Mouse (Mus musculus) ES-CJ7 (cell line): ENCODE measurements at regions not wholly inside any gene's neighbourhood (a gene's known extent, or its start where the extent isn't known, plus 50 kb on each side); places are given as distances from the start of the nearest gene placed in this dataset.

Experiments
- DNase-seq: peaks from one replicate; pipeline ENCODE4 v3.0.0; 2011; ENCODE audit warnings: low read depth, low spot score

DNA sequence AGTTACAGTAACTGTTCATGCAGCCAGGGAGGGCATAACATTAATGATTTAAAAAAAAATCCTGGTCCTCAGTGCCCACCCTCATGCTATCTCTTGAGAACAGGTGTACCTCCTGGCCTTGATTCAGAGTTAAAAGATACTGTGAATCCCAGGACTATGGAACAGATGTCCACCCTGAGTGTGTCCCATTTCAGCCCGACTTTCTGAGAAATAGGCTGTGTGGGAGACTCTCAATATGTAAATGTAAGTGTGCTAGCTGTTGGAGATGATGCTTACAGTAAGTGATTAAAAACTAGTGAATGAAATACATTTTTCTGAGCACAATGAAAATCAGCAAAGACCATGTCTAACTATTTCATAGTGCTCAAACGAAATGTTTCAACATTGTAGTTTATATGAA is 219.2 kb downstream of the Etaa1 start:
- no peak for DNase-seq

DNA sequence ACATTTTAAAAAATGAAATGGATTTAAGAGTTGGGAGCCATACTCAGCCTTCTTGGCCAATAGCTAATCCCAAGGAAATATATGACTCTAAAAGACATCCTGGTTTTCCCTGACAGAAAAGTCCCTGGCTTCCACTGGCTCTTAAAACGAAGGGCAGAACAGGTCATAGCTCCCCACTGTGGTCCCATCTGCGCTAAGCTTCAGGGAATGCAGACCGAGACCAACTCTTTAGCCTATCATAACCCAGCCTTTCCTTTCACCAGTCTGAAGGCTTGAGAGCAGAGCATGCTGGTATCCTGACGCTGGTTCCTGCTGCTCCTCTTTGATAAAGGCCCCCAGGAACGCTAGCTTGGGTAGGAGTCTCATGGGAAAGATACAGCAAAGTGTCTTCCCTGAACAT is 214.8 kb downstream of the Etaa1 start:
- no peak for DNase-seq

DNA sequence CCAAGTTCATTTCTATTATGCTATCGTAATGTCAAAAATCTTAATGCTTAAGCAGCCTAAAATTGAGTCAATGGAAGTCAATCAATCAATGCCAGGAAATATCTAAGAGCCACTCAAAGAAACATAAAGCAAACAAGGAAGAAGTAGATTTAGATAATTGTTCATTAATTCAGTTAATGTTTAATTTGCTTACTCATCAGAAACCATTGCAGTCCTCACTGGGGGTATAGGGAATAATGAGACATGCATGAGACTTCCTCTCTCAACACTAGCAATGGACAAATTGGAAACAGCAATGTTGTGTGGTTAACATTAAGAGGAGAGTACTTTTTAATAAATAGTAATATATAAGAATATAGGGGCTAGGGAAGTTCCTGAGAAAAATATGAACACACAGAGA is 209.9 kb downstream of the Etaa1 start:
- DNase-seq: no peak

DNA sequence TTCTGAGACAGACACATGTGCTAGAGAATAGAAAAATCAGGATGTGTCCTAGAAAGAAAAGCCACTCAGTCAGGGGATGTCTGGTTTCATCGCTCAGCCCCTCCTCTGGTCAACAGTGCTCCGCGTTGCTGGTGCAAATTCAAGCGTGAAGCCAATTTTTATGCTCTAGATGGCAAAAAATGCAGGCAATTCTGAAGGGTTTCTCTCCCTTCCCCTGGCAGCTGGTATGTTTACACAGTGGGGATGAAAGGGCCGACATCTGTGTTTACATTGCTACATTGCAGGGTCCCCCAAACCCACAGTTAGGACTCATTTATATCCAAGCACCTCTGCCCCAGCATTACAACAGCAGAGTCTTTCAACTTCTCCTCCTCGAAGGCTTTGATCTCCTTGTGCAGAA is 203.3 kb downstream of the Etaa1 start:
- DNase-seq: no peak

DNA sequence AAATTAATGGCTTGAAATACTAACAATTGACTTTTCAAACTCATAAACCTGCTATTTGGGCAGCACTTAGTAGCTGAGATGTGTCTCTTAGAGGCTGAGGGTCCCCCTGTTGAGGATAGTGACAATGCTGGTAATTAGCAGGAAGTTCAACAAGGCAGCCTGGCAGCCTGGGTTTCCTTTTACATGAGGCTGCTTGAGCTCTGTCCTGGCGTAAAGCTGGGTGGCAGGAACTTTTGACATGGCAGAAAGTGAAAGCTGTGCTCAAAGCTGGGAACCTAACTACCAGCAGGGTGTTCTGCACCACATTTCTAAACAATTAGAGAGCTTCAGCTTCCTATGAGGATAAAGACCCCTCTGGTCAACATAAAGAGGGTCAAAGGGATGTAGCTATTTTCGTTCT is 194.5 kb downstream of the Etaa1 start:
- DNase-seq: no peak

DNA sequence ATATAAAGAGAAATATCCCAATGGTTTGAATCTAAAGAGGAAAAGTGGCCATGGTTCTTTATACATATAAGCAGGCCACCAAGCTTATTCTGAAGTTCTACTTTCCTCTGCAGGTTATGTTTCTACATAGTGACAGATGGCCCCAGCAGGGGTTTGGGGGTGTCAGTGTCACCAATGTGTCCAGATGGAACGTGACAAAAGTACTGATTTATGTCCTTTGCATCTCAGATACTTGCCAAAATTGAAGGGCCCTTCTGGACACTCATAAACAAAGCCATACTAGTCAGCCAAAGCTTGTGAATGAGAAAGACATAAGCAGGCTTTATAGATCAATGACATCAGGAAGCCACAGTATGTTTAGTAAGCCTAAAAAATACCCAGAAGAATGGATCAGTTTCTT is 190.3 kb downstream of the Etaa1 start:
- DNase-seq: no peak

DNA sequence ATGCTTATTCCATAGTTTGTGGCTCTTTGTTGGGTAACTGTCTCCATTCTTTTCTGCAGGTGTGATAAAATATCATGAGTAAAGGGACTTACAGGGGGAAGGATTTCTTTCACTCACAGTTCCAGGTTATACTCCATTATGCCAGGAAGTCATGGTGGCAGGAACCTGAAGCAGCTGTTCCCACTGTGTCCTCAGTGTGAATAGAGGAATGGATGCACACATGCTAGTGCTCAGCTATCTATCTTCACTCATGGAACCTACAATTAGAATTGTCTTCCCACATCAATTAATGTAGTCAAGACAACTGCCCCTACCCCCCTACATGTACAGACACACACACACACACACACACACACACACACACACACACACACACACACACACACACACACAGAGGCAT is 189.5 kb downstream of the Etaa1 start:
- DNase-seq: no peak

DNA sequence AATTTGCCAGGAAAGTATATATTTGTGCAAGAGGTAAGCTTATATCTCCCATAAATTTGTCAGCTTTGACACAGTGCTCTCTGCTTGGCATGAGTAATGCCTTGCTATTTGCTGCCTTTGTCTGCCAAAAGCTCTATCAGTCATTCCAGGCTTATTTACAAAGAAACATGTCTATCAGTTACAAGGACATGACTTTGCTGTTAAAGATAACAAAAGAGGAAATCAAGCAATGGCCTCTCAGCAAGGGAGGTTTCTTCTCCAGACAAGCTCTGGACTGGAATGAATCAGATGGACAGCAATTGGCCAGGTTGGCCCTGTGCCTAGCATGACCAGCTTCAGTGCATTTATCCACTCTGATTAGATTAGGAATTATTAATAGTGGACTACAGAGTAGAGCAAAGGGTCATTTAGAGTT is 185.3 kb downstream of the Etaa1 start:
- no peak for DNase-seq

DNA sequence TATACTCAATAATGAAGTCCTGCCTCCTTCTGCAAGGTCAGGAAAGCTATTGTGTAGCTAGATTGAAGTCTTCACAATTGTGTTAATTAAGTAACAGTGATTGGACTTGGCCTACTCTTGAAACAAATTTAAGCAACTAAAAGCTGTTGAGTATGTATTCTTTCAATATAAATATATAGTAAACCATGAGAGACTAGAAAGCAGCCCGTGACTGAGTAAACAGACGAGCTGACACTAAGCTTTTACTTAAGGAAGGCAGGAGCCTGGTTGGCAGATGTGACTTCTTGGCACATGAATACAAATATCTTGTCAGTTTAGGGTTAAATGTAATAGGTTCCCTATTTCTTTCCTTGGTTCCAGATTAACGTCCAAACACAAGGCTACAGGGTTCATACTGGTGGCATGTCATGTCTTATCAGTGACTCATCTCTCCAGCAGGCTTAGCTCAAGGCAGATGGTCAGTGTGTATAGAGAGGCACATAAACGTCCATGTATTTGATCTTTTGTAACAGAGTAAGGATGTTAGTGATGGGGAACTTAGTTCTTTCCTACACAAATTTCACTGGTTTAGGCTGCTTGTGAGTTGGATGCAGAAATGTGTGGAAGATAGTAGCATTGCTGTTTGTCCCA is 184.7 kb downstream of the Etaa1 start:
- no peak for DNase-seq

DNA sequence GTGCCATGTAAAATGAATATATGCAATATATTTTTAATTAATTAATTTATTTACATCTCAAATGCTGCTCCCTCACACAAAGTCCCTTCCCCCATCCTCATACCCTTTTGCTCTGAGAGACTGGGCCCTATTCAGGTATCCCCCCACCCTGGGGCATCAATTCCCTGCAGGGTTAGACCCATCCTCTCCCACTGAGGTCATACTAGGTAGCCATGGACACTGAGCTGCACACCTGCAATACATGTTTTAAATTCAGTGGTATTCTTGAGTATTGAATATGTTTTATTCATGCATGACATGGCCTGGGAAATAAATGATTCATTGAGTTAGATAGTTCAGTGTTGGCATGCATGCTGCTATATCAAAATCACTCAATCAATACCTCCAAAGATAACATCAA is 156.0 kb downstream of the Etaa1 start:
- no peak for DNase-seq

DNA sequence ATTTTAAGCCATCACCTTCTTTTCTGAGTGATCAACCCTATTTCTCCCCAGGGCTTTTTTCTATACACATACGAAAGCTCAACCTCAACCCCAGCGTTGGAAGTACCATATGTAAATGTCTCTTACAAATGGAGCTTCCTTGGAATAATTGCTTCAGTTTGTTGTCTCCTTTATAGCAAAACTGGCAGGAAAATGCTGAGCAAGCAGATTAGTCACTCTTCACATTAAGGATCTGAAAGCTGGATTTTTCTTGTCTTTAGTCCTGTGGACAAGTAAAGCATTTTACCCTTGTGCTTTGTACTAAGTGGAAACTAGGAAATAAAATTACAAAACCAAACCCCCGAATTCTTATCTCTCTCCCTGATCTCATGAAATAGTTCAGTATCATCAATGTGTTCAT is 145.8 kb downstream of the Etaa1 start:
- DNase-seq: no peak

DNA sequence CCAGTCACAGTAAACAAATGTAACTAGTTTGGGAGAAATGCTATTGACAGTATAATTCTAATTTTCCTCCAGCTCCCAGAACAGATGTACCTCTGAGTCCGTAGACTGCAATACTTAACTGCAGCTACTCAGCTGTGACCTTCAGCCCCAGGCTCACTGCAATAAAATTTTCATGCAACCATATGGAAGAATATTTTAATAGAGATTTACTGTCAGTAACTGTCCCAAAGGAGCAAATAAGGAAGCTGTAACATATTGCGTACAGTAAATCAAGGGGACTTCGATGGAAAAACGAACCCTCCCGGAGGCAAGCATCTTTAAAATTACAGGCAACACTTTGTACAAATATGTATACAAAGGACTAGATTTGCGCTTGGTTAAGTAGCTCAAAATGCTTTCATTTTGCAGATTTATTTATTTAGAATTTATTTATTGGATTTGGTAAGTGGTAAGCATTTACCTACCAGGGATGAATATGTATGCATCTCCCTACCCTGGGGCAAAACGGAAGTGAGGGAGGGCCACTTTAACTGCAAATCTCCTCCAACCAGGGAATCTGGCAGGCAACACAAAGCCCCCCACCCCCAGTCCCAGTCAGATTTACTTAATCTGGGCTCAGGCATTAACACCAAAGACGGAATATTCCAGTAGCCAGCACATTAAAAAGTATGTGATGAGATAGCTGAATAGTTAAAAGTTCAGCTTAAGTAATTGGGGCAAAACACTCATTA is 141.7 kb downstream of the Etaa1 start:
- DNase-seq: no peak

DNA sequence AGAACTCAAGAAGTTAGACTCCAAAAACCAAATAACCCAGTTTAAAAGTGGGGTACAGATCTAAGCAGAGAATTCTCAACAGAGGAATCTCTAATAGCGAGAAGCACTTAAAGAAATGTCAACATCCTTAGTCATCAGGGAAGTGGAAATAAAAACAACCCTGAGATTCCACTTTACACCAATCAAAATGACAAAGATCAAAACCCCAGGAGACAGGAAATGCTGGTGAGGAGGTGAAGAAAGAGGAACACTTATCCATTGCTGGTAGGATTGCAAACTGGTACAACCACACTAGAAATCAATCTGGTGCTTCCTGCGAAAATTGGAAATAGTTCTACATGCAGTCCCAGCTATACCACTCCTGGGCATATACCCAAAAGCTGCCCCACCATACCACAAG is 111.0 kb downstream of the Etaa1 start:
- no peak for DNase-seq

DNA sequence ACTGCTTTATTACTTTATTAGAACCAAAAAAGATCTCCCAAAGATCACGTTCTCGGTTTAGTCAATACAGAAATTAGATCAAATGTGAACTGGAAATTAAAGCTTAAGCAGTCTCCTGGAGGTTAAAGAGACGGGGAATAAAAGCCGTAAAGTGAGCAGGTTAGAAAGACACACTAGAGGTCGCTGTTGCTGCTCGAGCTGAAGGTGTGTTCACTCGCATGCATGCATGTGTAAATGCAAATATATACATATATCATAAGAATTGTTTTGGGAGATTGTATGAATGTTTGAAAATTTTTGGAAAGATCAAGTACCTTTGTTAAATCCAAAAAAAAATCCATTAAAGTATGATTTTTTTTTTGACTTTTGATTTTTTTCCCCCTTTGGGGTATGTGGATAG is 101.3 kb downstream of the Etaa1 start:
- DNase-seq: peak; percentile 82

DNA sequence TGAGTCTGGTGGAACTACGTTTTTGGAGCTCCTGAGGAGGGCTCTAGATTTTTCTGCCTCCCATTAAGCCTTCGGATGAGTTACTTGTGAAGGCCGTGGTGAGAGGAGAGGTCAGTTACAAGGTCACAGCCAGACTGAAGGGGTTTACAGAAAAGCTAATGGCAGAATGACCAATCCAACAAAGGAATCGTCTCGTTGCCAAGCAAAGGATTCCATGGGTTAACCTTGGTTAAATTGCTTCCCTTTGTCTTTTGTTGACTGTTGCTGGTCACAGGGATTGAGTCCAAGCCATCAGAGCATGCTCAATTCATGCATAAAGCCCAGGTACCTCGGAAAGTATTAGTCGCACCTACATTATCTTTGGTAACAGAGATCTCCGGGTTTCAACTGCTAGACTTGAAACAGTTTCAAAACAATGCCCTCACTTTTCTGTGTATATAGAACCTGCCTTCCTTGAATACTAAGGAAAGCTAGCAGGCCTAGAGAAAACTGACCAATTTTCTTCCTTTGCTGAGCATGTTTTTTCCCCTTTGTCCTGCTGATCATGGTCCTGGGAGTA is 100.3 kb downstream of the Etaa1 start:
- DNase-seq: peak; percentile 85

DNA sequence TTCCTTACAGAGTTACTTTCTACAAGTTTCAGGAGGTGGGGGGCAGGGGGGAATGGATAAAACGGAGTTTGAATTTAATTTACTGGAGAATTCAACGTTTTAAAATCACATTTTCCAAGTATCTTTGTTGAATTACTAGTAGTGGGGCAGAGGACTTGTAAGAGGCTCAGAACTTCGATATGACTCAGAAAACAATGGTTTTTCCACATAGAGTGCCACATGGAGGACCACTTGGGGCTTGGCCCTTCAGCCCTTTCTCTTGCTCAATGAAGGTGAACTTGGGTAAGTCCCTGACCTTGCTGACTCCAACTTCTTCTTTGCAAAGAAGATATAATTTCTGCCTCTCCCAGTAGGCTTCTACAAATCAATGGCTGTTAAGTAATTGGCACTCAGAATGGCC is 99.8 kb downstream of the Etaa1 start:
- peak; percentile 27 for DNase-seq

DNA sequence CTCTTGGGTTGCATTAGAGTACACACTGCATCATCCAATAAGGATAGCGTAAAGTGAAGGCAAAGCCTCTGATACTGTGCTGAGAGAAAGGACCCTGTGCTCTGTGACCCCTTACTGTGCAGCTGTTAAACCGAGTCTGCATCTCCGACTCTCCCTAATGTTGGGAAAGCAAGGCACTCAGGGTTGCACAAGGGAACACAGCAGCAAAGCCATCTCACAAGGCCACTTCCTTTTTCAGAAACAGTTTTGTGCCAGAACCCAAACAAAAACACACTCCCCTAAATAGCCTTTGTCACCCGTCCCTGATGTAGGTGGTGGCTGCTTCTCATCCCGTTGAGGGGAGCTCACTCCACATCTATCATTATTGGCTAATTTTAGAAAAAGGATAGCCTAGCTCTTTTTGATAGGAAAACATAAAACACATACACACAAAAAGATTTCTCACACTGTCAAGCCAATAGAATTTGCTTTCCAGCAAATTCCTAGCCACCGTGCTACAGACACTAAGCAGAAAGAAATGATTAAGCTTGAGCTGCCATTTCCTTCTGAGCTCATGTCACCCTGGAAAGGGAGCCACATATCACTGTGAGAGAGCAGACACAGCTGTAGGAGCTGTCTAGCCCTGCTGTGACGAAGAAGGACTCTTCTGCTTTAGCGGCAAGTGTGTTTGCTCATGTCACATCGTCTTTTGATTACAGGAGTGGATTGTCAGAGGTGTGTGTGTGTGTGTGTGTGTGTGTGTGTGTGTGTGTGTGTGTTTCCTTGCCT is 94.1 kb downstream of the Etaa1 start:
- no peak for DNase-seq

DNA sequence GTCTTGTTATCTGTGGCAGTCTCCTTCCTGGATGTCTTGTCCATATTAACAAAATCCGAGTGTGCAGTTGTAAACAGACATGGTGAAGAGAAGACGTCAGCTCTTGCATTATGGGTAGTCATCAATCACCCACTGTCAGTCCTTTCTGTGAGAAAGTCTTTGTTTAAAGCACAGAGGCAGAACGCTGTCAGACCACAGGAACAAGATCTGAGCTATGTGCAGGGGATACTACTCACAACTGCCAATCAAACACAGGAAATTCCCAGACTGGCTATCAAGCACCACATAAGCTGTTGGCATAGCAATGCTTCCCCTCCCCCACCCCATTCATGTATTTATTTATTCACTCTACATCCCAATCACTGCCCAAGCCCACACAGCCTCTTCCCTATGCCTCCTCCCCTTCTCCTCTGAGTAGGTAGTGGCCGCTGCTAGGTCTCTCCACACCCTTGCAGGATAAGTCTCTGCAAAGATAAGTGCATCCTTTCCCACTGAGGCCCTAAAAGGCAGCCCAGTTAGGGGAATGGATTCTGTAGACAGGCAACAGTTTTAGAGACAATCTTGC is 88.8 kb downstream of the Etaa1 start:
- DNase-seq: no peak

DNA sequence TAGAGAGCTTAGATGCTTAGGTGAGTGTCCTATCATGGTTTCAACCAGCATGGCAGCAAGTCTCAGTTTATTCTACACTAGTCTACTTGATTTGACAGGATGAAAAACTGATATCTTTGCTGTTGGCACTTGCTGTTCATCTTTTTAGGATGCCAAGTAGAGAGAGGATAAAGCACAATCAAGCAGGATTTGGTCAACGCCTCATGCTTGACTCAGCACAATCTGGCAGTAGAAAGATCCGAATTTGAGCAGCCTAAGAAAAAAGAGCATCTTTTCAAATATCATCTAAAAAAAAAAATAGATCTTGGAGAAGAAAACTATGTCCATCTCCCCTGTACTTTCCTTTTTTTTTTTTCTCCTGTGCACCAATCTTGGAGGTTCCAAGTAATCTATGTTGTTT is 83.0 kb downstream of the Etaa1 start:
- no peak for DNase-seq

DNA sequence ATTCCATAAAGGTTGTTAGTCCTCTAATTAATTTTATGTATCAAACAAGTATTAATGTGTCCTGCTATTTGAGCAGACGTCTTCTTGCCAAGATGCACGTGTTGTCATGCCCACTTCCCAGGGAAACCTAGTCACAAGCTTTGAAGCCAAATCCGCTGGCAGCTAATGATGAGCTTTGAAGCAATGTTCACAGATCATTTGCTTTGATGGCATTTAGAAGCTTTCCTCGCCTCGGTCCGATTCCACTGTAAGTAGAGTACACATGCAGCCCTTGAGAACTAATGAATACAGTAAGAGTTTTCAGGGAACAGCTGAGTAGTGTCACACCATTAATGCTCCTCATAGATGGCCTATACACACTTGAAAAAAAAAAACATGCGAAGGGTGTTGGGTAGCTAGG is 81.8 kb downstream of the Etaa1 start:
- no peak for DNase-seq

DNA sequence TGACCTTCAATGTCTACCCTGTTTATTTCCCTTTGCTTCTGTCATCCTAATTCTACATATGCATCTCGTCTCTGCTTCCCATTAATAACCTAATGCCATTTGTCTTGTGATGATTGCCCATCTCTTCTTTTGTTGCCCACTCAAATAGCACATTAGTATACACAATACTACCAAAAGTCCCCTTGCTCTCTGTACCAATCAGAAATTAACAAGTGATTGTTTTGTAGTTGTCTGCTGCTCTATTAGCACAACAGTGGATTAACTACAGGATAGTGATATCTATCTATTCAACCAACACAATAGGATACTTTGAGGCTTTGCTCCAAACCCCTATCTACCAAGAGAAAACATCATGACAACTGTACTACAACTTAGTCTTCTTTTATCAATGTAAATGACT is 70.4 kb downstream of the Etaa1 start:
- DNase-seq: peak; percentile 91
